Mouse (Mus musculus): ENCODE data around the gene Avil. TPM values are rescaled to one million over a fixed set of nuclear protein-coding genes. Genes with fewer than 3 reads are reported as not detected.

The Avil gene
- total RNA-seq, 2 experiments from 2014 or later = 0.47 to 0.69 TPM

Small RNAs within 50 kb of the gene (microRNA-seq; reads per million reads assigned to microRNA genes)
- gene Mir26a-2 = 45.8 to 478 reads per million in 2 experiments
- 0.18 to 0.40 reads per million in 2 experiments for gene Mir546

Other genes with a start within 250 kb of the Avil start
- gene Atp23, start 99.4 kb upstream of the Avil start, total RNA-seq (2021) = 1 to 10 TPM; 8.4 to 9.6 TPM
- gene Ctdsp2, start 22.0 kb upstream of the Avil start, total RNA-seq (2021) = 100 to 1,000 TPM in 1 of 2 experiments, 10 to 100 TPM in 1; 98.6 to 118 TPM
- gene Tsfm, start 30.1 kb downstream of the Avil start, total RNA-seq (2021) = 10 to 100 TPM; 27.2 to 27.3 TPM
- gene Mettl1, start 40.7 kb downstream of the Avil start, total RNA-seq (2021) = 10 to 100 TPM in 1 of 2 experiments, 1 to 10 TPM in 1; 8.5 to 12.1 TPM
- under 1 TPM; 0.15 to 0.47 TPM for gene Eef1akmt3, start 40.8 kb downstream of the Avil start, total RNA-seq (2021)
- gene Cyp27b1, start 47.5 kb downstream of the Avil start, total RNA-seq (2021) = under 1 TPM; 0.27 to 0.80 TPM
- 10 to 100 TPM; 23.0 to 25.1 TPM for gene March9, start 59.5 kb downstream of the Avil start, total RNA-seq (2021)
- gene Cdk4, start 62.8 kb downstream of the Avil start, total RNA-seq (2021) = 100 to 1,000 TPM; 104 to 110 TPM
- gene Tspan31, start 69.6 kb downstream of the Avil start, total RNA-seq (2021) = 10 to 100 TPM; 60.2 to 61.8 TPM
- 100 to 1,000 TPM; 754 to 837 TPM for gene Agap2, start 74.6 kb downstream of the Avil start, total RNA-seq (2021)
- gene Os9, start 120.4 kb downstream of the Avil start, total RNA-seq (2021) = 100 to 1,000 TPM; 105 to 107 TPM
- gene B4galnt1, start 164.5 kb downstream of the Avil start, total RNA-seq (2021) = 100 to 1,000 TPM; 113 to 114 TPM
- 10 to 100 TPM; 10.5 to 25.1 TPM for gene Slc26a10, start 179.9 kb downstream of the Avil start, total RNA-seq (2021)
- gene Arhgef25, start 189.4 kb downstream of the Avil start, total RNA-seq (2021) = 100 to 1,000 TPM; 295 to 338 TPM
- 100 to 1,000 TPM; 210 to 243 TPM for gene Dtx3, start 195.0 kb downstream of the Avil start, total RNA-seq (2021)
- gene Pip4k2c, start 210.9 kb downstream of the Avil start, total RNA-seq (2021) = 10 to 100 TPM; 92.7 to 98.9 TPM

Measured in layer of hippocampus, postnatal 25 days (tissue).